ENCODE assay signal across 8 mouse cellular contexts in genomic region chr10:126986541-126986961, GRCm38 (mm10). TPM values are rescaled to one million over a fixed set of nuclear protein-coding genes. Genes with fewer than 3 reads are reported as not detected.
DNase-seq lines count a peak whose midpoint lies in the region; ATAC-seq and TF ChIP-seq lines count a peak whose summit lies in the region.

No protein-coding gene starts in this region.

- no peaks in the 10 kb centered on the region for H3K27me3 ChIP-seq in hindbrain, embryonic 15.5 days

- H3K27ac ChIP-seq in gastrocnemius, adult 2 months = peak overlapping the region; percentile 100
- peak overlapping the region; percentile 73 for H3K27ac ChIP-seq in hindbrain, embryonic 15.5 days (replicated peaks)

- ATAC-seq in hindbrain, embryonic 15.5 days (ENCODE audit: low FRiP score, low read depth) = peak; percentile 60

- peak; percentile 75 for DNase-seq in NIH3T3 (ENCODE audit: low read depth)
- DNase-seq in cerebellum, adult 18-20 months = peak; percentile 86 to 90
- DNase-seq in gastrocnemius, adult 2 months = peak; percentile 94
- peak; percentile 63 to 64 for DNase-seq in left cerebral cortex, adult 18-20 months (ENCODE audit: low spot score in 2 of 2)
- peak; percentile 94 for DNase-seq in lung, postnatal 36 days
- DNase-seq in right cerebral cortex, postnatal 36 days (ENCODE audit: low spot score in 2 of 2) = peak; percentile 47 to 54
- no peak for DNase-seq in thymus, postnatal 14 days

- WGBS in hindbrain, embryonic 15.5 days = 43% methylated on average over 4 of the region's 4 CpGs

- peak overlapping the region; percentile 84 for H3K4me3 ChIP-seq in gastrocnemius, adult 2 months
- H3K4me3 ChIP-seq in hindbrain, embryonic 15.5 days = no peak overlapping the region

- no peaks in the 10 kb centered on the region for H3K9me3 ChIP-seq in hindbrain, embryonic 15.5 days

- intact Hi-C loops in gastrocnemius, adult 2 months (cut with DNase I) = loop anchor here (2.0 kb wide), 2 partner anchors 44 to 58 kb away; partner anchors contain the start of gene Tsfm

- peaks cover 86% of the 10 kb centered on the region for H3K4me1 ChIP-seq in hindbrain, embryonic 15.5 days (replicated peaks)

- H3K36me3 ChIP-seq in hindbrain, embryonic 15.5 days = no peaks in the 10 kb centered on the region

- TF ChIP-seq CTCF in gastrocnemius, adult 2 months (IDR thresholded peaks at IDR 0.05) = no peak

- 0 out of 2 replicates have a peak overlapping the region, but pooled peaks have one; percentile 0 for H3K4me2 ChIP-seq in hindbrain, embryonic 15.5 days

- H3K9ac ChIP-seq in hindbrain, embryonic 15.5 days = no peak overlapping the region

RNA-seq across cellular contexts. Expression of gene Ctdsp2, which starts 8.0 kb away (rescaled TPM):
- 10 to 100 TPM; 94.0 to 99.2 TPM for total RNA-seq in gastrocnemius, adult 2 months (2021)
- polyA plus RNA-seq in hindbrain, embryonic 15.5 days (2015; fragmentation: Nextera tagmentation; extraction: Ambion mirVana) = 19.0 and 19.4 TPM in 2 replicates
- 10 to 100 TPM; 81.2 to 83.8 TPM for total RNA-seq in left cerebral cortex, adult 18-20 months (2021)

RNA-seq across cellular contexts. Expression of gene Avil, which starts 14.0 kb away (rescaled TPM):
- 1 to 10 TPM; 3.2 to 5.7 TPM for total RNA-seq in gastrocnemius, adult 2 months (2021)
- 4.2 and 11.6 TPM in 2 replicates for polyA plus RNA-seq in hindbrain, embryonic 15.5 days (2015; fragmentation: Nextera tagmentation; extraction: Ambion mirVana)
- under 1 TPM; 0.23 to 0.49 TPM for total RNA-seq in left cerebral cortex, adult 18-20 months (2021)

RNA-seq across cellular contexts. Expression of gene Tsfm, which starts 44.1 kb away (rescaled TPM):
- total RNA-seq in gastrocnemius, adult 2 months (2021) = 10 to 100 TPM; 15.0 to 28.8 TPM
- 61.6 and 64.7 TPM in 2 replicates for polyA plus RNA-seq in hindbrain, embryonic 15.5 days (2015; fragmentation: Nextera tagmentation; extraction: Ambion mirVana)
- total RNA-seq in left cerebral cortex, adult 18-20 months (2021) = 10 to 100 TPM; 26.6 to 30.1 TPM

RNA-seq across cellular contexts. Expression of gene Mettl1, which starts 54.7 kb away (rescaled TPM):
- total RNA-seq in gastrocnemius, adult 2 months (2021) = 10 to 100 TPM in 1 of 2 experiments, 1 to 10 TPM in 1; 9.5 to 10.5 TPM
- 22.8 and 25.1 TPM in 2 replicates for polyA plus RNA-seq in hindbrain, embryonic 15.5 days (2015; fragmentation: Nextera tagmentation; extraction: Ambion mirVana)
- total RNA-seq in left cerebral cortex, adult 18-20 months (2021) = 1 to 10 TPM; 9.4 to 10.0 TPM

RNA-seq across cellular contexts. Expression of gene Eef1akmt3, which starts 54.8 kb away (rescaled TPM):
- total RNA-seq in gastrocnemius, adult 2 months (2021) = under 1 TPM; 0.08 TPM
- polyA plus RNA-seq in hindbrain, embryonic 15.5 days (2015; fragmentation: Nextera tagmentation; extraction: Ambion mirVana) = 0.14 and 0.22 TPM in 2 replicates
- under 1 TPM; 0.16 to 0.19 TPM for total RNA-seq in left cerebral cortex, adult 18-20 months (2021)
